Mouse (Mus musculus) mature B cell (primary cell): ENCODE data around the gene Olfr1423.
"Not testable (repeated sequence)": the region's sequence is repeated elsewhere in the genome, so short reads cannot be mapped to it uniquely, and the experiment has no call there.

ENCODE experiments used
- in situ Hi-C: fragments of 300-500 bp; cut with MboI; formaldehyde crosslinking; loops from 2 replicates; pipeline ENCODE4 v1.14.3; 2019

Olfr1423 gene

GRCm38 (mm10) chr19:12041217-12041616, at the start of gene Olfr1423:
Gene Olfr1423 (minus strand): TSS chr19:12041317.
- in situ Hi-C loops, result no loop called here

- in situ Hi-C loops, result not testable (repeated sequence)
Observed at GRCm38 (mm10) chr19:12077631-12078030, 36.5 kb upstream of the Olfr1423 start, which contains the start of gene Olfr1425. Gene Olfr1425 (minus strand): TSS chr19:12077731.

- in situ Hi-C loops, result not testable (repeated sequence)
Observed at GRCm38 (mm10) chr19:12069546-12069945, 28.4 kb upstream of the Olfr1423 start.

- in situ Hi-C loops, result not testable (repeated sequence)
Observed at GRCm38 (mm10) chr19:12067806-12068205, 26.7 kb upstream of the Olfr1423 start.

- in situ Hi-C loops, result not testable (repeated sequence)
Observed at GRCm38 (mm10) chr19:12062582-12062981, 21.5 kb upstream of the Olfr1423 start, which contains the start of gene Olfr1424. Gene Olfr1424 (minus strand): TSS chr19:12062682.

- in situ Hi-C loops, result no loop called here
Observed at GRCm38 (mm10) chr19:12043163-12043562, 2.0 kb upstream of the Olfr1423 start.

GRCm38 (mm10) chr19:12037727-12038126, 3.4 kb downstream of the Olfr1423 start:
- in situ Hi-C loops, result no loop called here

GRCm38 (mm10) chr19:12026606-12027005, 14.5 kb downstream of the Olfr1423 start:
- in situ Hi-C loops, result no loop called here

- in situ Hi-C loops, result no loop called here
Observed at GRCm38 (mm10) chr19:12025333-12025732, 15.8 kb downstream of the Olfr1423 start.

- in situ Hi-C loops, result loop anchor here (25.0 kb wide), 1 partner anchor 413 kb away; the partner anchor contains the start of gene Pfpl
Observed at GRCm38 (mm10) chr19:12024149-12024548, 17.0 kb downstream of the Olfr1423 start.

GRCm38 (mm10) chr19:12016192-12016591, 24.9 kb downstream of the Olfr1423 start:
- in situ Hi-C loops, result loop anchor here (25.0 kb wide), 1 partner anchor 421 kb away; the partner anchor contains the start of gene Pfpl

- in situ Hi-C loops, result loop anchor here (25.0 kb wide), 1 partner anchor 422 kb away; the partner anchor contains the start of gene Pfpl
Observed at GRCm38 (mm10) chr19:12015708-12016107, 25.4 kb downstream of the Olfr1423 start.

- in situ Hi-C loops, result loop anchor here (25.0 kb wide), 1 partner anchor 424 kb away; the partner anchor contains the start of gene Pfpl
Observed at GRCm38 (mm10) chr19:12013228-12013627, 27.9 kb downstream of the Olfr1423 start.

GRCm38 (mm10) chr19:12012615-12013014, 28.5 kb downstream of the Olfr1423 start:
- in situ Hi-C loops, result loop anchor here (25.0 kb wide), 1 partner anchor 425 kb away; the partner anchor contains the start of gene Pfpl

GRCm38 (mm10) chr19:12011560-12012556, 29.3 kb downstream of the Olfr1423 start:
- in situ Hi-C loops, result loop anchor here (25.0 kb wide), 1 partner anchor 425 kb away; the partner anchor contains the start of gene Pfpl

GRCm38 (mm10) chr19:12010916-12011559, 30.1 kb downstream of the Olfr1423 start:
- in situ Hi-C loops, result loop anchor here (25.0 kb wide), 1 partner anchor 426 kb away; the partner anchor contains the start of gene Pfpl

GRCm38 (mm10) chr19:12010281-12010771, 30.8 kb downstream of the Olfr1423 start:
- in situ Hi-C loops, result loop anchor here (25.0 kb wide), 1 partner anchor 427 kb away; the partner anchor contains the start of gene Pfpl

GRCm38 (mm10) chr19:12009501-12010280, 31.4 kb downstream of the Olfr1423 start:
- in situ Hi-C loops, result loop anchor here (25.0 kb wide), 1 partner anchor 428 kb away; the partner anchor contains the start of gene Pfpl

- in situ Hi-C loops, result loop anchor here (25.0 kb wide), 1 partner anchor 429 kb away; the partner anchor contains the start of gene Pfpl
Observed at GRCm38 (mm10) chr19:12008410-12009380, 32.4 kb downstream of the Olfr1423 start.
